Mouse (Mus musculus): ENCODE measurements around the gene Barx1. TPM values are rescaled to one million over a fixed set of nuclear protein-coding genes. Genes with fewer than 3 reads are reported as not detected.

The Barx1 gene
- polyA plus RNA-seq, 1 experiment from 2014 or later, result 1.2 TPM

DNA sequence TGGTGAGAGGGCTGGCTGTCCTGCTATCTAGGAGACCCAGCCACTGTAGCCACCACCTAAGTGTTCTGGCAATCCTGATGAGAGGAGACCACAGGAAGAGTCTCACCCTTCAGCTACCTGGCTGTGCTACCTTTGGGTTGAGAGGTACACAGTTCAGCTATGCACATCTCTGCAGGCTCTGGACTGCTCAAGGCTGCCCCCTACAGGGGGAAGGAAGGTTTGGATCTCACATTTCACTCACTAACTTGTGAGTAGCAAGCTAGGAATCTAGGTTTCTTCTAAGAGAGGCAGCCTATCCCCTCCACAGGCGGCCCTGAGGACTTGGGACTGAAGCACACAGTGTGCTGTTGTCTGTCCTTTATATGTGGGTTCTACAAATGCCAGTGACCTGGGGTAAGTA, 16.6 kb downstream of the Barx1 start:
- WGBS (ENCODE audit: insufficient replicate concordance), result 11% methylated on average over 1 of the region's 1 CpGs

GRCm38 (mm10) chr13:48686666-48687065, 23.9 kb downstream of the Barx1 start:
- H3K27me3 ChIP-seq, result peaks cover 3% of the 10 kb centered on the region; the same call in 1 of the 2 replicates
- no peak overlapping the region for H3K4me2 ChIP-seq
- no peaks in the 10 kb centered on the region for H3K36me3 ChIP-seq
- no peak for ATAC-seq (ENCODE audit: low read depth)
- H3K9ac ChIP-seq, result no peak overlapping the region
- no peak for DNase-seq
- H3K9me3 ChIP-seq (replicated peaks), result no peaks in the 10 kb centered on the region
- H3K4me3 ChIP-seq (replicated peaks), result no peak overlapping the region
- no peak overlapping the region for H3K27ac ChIP-seq
- no peaks in the 10 kb centered on the region for H3K4me1 ChIP-seq (replicated peaks)
- WGBS (ENCODE audit: insufficient replicate concordance), result 52% methylated on average over 5 of the region's 5 CpGs

More for the DNA sequence above, 16.6 kb downstream of the Barx1 start:
- Histone ChIP-seq H3K9ac (no peak overlapping the region), H3K27ac (no peak overlapping the region), H3K4me3 (replicated peaks) (no peak overlapping the region), H3K9me3 (replicated peaks) (0 out of 2 replicates have a peak, but pooled peaks cover 3% of the 10 kb centered on the region), H3K36me3 (no peaks in the 10 kb centered on the region), H3K27me3 (peaks cover 25% of the 10 kb centered on the region), H3K4me2 (no peak overlapping the region), H3K4me1 (replicated peaks) (no peaks in the 10 kb centered on the region)
- no peak for DNase-seq
- ATAC-seq (ENCODE audit: low read depth), result no peak

GRCm38 (mm10) chr13:48691991-48692390, 29.2 kb downstream of the Barx1 start:
- H3K9ac ChIP-seq, result no peak overlapping the region
- DNase-seq (no peak), ATAC-seq (ENCODE audit: low read depth) (no peak)
- peaks cover 13% of the 10 kb centered on the region for H3K27me3 ChIP-seq
- H3K9me3 ChIP-seq (replicated peaks), result no peaks in the 10 kb centered on the region
- no peaks in the 10 kb centered on the region for H3K36me3 ChIP-seq
- H3K4me2 ChIP-seq, result no peak overlapping the region
- 22% methylated on average over 2 of the region's 2 CpGs for WGBS (ENCODE audit: insufficient replicate concordance)
- H3K4me3 ChIP-seq (replicated peaks), result no peak overlapping the region
- no peak overlapping the region for H3K27ac ChIP-seq
- H3K4me1 ChIP-seq (replicated peaks), result no peaks in the 10 kb centered on the region

DNA sequence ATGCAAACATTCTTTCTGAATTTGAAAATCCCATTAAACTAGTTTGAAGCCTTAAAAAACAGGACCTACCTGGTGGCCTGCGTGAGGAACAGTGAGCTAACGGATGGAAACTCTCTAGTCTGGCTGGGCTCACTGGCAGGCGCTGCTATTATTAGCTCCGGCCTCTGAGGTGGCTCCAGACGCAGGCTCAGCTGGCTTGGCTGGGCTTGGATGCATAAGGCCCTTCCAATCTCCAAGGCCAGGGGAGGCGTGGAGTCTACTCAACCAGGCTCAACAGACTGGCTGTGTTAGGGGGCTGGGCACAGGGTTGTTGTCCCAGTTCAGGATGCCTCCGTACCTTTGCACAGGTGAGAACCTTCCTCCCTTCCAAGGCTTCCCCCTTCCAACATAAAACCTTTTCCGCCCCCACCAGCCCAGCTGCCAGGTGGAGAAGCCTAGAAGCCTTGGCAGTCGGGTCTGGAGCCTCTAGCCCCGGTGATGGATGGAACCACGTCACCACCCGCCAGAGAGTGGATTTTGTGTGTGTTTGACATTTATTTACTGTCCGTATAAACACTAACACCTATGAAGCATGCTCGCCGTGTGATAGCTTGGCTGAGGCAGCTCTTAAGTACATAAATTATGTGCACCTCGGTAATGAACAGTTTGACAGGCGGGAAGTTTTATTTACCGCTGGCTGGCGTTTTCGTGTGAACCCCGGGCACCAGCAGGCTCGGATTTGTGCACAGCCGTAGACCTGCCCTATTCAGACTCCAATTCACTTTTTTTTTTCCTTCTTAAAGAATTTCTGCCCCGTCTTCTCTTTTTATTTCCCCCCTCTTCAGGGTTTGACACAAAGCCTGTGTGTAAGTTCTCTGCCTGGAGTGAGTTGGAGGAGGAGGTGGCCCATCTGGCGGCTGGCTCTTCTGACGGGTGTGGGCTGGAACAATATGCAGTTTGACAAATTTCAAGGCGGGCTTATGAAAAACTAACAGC, 31.6 kb downstream of the Barx1 start:
- H3K9ac ChIP-seq, result no peak overlapping the region
- no peaks in the 10 kb centered on the region for H3K9me3 ChIP-seq (replicated peaks)
- H3K27ac ChIP-seq, result no peak overlapping the region
- no peak overlapping the region for H3K4me3 ChIP-seq (replicated peaks)
- 58% methylated on average over 27 of the region's 27 CpGs for whole genome bisulfite sequencing (ENCODE audit: insufficient replicate concordance)
- DNase-seq (no peak), ATAC-seq (ENCODE audit: low read depth) (no peak)
- H3K4me2 ChIP-seq, result no peak overlapping the region
- no peaks in the 10 kb centered on the region for H3K36me3 ChIP-seq
- H3K27me3 ChIP-seq, result peaks cover 10% of the 10 kb centered on the region
- no peaks in the 10 kb centered on the region for H3K4me1 ChIP-seq (replicated peaks)

- Histone ChIP-seq H3K9me3 (replicated peaks) (no peaks in the 10 kb centered on the region), H3K4me3 (replicated peaks) (peak overlapping the region; percentile 24), H3K36me3 (no peaks in the 10 kb centered on the region), H3K9ac (0 out of 2 replicates have a peak overlapping the region, but pooled peaks have one; percentile 1), H3K4me2 (peak overlapping the region; percentile 34), H3K27ac (no peak overlapping the region), H3K27me3 (peaks cover 3% of the 10 kb centered on the region; the same call in 1 of the 2 replicates), H3K4me1 (replicated peaks) (peaks cover 2% of the 10 kb centered on the region; the same call in 1 of the 2 replicates)
- 7% methylated on average over 21 of the region's 21 CpGs for WGBS (ENCODE audit: insufficient replicate concordance)
- ATAC-seq (ENCODE audit: low read depth), result no peak
- DNase-seq, result no peak
Observed at GRCm38 (mm10) chr13:48706385-48706951, 43.7 kb downstream of the Barx1 start.

- Histone ChIP-seq H3K9me3 (replicated peaks) (no peaks in the 10 kb centered on the region), H3K4me1 (replicated peaks) (no peaks in the 10 kb centered on the region), H3K4me2 (no peak overlapping the region), H3K36me3 (no peaks in the 10 kb centered on the region), H3K27ac (no peak overlapping the region), H3K9ac (no peak overlapping the region), H3K4me3 (replicated peaks) (no peak overlapping the region), H3K27me3 (no peaks in the 10 kb centered on the region)
- WGBS (ENCODE audit: insufficient replicate concordance), result 30% methylated on average over 2 of the region's 2 CpGs
- ATAC-seq (ENCODE audit: low read depth) (no peak), DNase-seq (no peak)
Observed at GRCm38 (mm10) chr13:48712675-48713074, 49.9 kb downstream of the Barx1 start.

- Histone ChIP-seq H3K4me2 (no peak overlapping the region), H3K9ac (no peak overlapping the region), H3K27ac (no peak overlapping the region), H3K27me3 (no peaks in the 10 kb centered on the region), H3K9me3 (replicated peaks) (0 out of 2 replicates have a peak, but pooled peaks cover 3% of the 10 kb centered on the region), H3K4me3 (replicated peaks) (no peak overlapping the region), H3K4me1 (replicated peaks) (no peaks in the 10 kb centered on the region), H3K36me3 (no peaks in the 10 kb centered on the region)
- no peak for DNase-seq
- no peak for ATAC-seq (ENCODE audit: low read depth)
- 46% methylated on average over 4 of the region's 4 CpGs for WGBS (ENCODE audit: insufficient replicate concordance)
Observed at GRCm38 (mm10) chr13:48716075-48716474, 53.3 kb downstream of the Barx1 start.

Other genes starting within 250 kb of the Barx1 start
- gene Zfp169, start 149.5 kb upstream of the Barx1 start, polyA plus RNA-seq (2015; fragmentation: Nextera tagmentation; extraction: Ambion mirVana), result 0.70 and 0.92 TPM in 2 replicates
- 0.43 and 0.67 TPM in 2 replicates for gene A830005F24Rik, start 149.4 kb upstream of the Barx1 start, polyA plus RNA-seq (2015; fragmentation: Nextera tagmentation; extraction: Ambion mirVana)
- gene Ptpdc1, start 37.3 kb upstream of the Barx1 start, polyA plus RNA-seq (2015; fragmentation: Nextera tagmentation; extraction: Ambion mirVana), result 0.53 TPM in 2 replicates
- 2.0 and 2.2 TPM in 2 replicates for gene Phf2, start 208.1 kb downstream of the Barx1 start, polyA plus RNA-seq (2015; fragmentation: Nextera tagmentation; extraction: Ambion mirVana)